Mouse (Mus musculus): ENCODE data around the gene Insr. TPM values are rescaled to one million over a fixed set of nuclear protein-coding genes. Genes with fewer than 3 reads are reported as not detected.

The Insr gene
- total RNA-seq, 1 experiment from 2014 or later: 32.2 TPM

- ATAC-seq (ENCODE audit: extremely low read depth, insufficient number of reproducible peaks, low FRiP score, poor library complexity, severe bottlenecking): no peak
Measured at GRCm38 (mm10) chr8:3243229-3243628, 36.2 kb downstream of the Insr start.

- no peak for ATAC-seq (ENCODE audit: extremely low read depth, insufficient number of reproducible peaks, low FRiP score, poor library complexity, severe bottlenecking)
Measured at GRCm38 (mm10) chr8:3240725-3241124, 38.7 kb downstream of the Insr start.

- ATAC-seq (ENCODE audit: extremely low read depth, insufficient number of reproducible peaks, low FRiP score, poor library complexity, severe bottlenecking): no peak
Measured at GRCm38 (mm10) chr8:3239641-3240040, 39.8 kb downstream of the Insr start.

GRCm38 (mm10) chr8:3238792-3239191 lies 40.6 kb downstream of the Insr start:
- ATAC-seq (ENCODE audit: extremely low read depth, insufficient number of reproducible peaks, low FRiP score, poor library complexity, severe bottlenecking): no peak

GRCm38 (mm10) chr8:3237319-3237718 lies 42.1 kb downstream of the Insr start:
- ATAC-seq (ENCODE audit: extremely low read depth, insufficient number of reproducible peaks, low FRiP score, poor library complexity, severe bottlenecking): no peak

GRCm38 (mm10) chr8:3236277-3236676 lies 43.1 kb downstream of the Insr start:
- no peak for ATAC-seq (ENCODE audit: extremely low read depth, insufficient number of reproducible peaks, low FRiP score, poor library complexity, severe bottlenecking)

GRCm38 (mm10) chr8:3234569-3234968 lies 44.8 kb downstream of the Insr start:
- no peak for ATAC-seq (ENCODE audit: extremely low read depth, insufficient number of reproducible peaks, low FRiP score, poor library complexity, severe bottlenecking)

- 0 out of 2 replicates have a peak, but pooled peaks have one; percentile 26 for ATAC-seq (ENCODE audit: extremely low read depth, insufficient number of reproducible peaks, low FRiP score, poor library complexity, severe bottlenecking)
Measured at GRCm38 (mm10) chr8:3232601-3233000, 46.8 kb downstream of the Insr start.

GRCm38 (mm10) chr8:3230118-3231060 lies 49.0 kb downstream of the Insr start:
- ATAC-seq (ENCODE audit: extremely low read depth, insufficient number of reproducible peaks, low FRiP score, poor library complexity, severe bottlenecking): no peak

GRCm38 (mm10) chr8:3227423-3227822 lies 52.0 kb downstream of the Insr start:
- ATAC-seq (ENCODE audit: extremely low read depth, insufficient number of reproducible peaks, low FRiP score, poor library complexity, severe bottlenecking): no peak

- no peak for ATAC-seq (ENCODE audit: extremely low read depth, insufficient number of reproducible peaks, low FRiP score, poor library complexity, severe bottlenecking)
Measured at GRCm38 (mm10) chr8:3225731-3226130, 53.7 kb downstream of the Insr start.

- ATAC-seq (ENCODE audit: extremely low read depth, insufficient number of reproducible peaks, low FRiP score, poor library complexity, severe bottlenecking): no peak
Measured at GRCm38 (mm10) chr8:3225184-3225583, 54.2 kb downstream of the Insr start.

GRCm38 (mm10) chr8:3222636-3222965 lies 56.8 kb downstream of the Insr start:
- ATAC-seq (ENCODE audit: extremely low read depth, insufficient number of reproducible peaks, low FRiP score, poor library complexity, severe bottlenecking): no peak

GRCm38 (mm10) chr8:3221960-3222635 lies 57.3 kb downstream of the Insr start:
- ATAC-seq (ENCODE audit: extremely low read depth, insufficient number of reproducible peaks, low FRiP score, poor library complexity, severe bottlenecking): no peak

GRCm38 (mm10) chr8:3221047-3221959 lies 58.1 kb downstream of the Insr start:
- peak; percentile 95 for ATAC-seq (ENCODE audit: extremely low read depth, insufficient number of reproducible peaks, low FRiP score, poor library complexity, severe bottlenecking)

- ATAC-seq (ENCODE audit: extremely low read depth, insufficient number of reproducible peaks, low FRiP score, poor library complexity, severe bottlenecking): no peak
Measured at GRCm38 (mm10) chr8:3220502-3220901, 58.9 kb downstream of the Insr start.

GRCm38 (mm10) chr8:3219921-3220411 lies 59.5 kb downstream of the Insr start:
- ATAC-seq (ENCODE audit: extremely low read depth, insufficient number of reproducible peaks, low FRiP score, poor library complexity, severe bottlenecking): no peak

- ATAC-seq (ENCODE audit: extremely low read depth, insufficient number of reproducible peaks, low FRiP score, poor library complexity, severe bottlenecking): no peak
Measured at GRCm38 (mm10) chr8:3219266-3219665, 60.2 kb downstream of the Insr start.

GRCm38 (mm10) chr8:3216541-3217092 lies 62.8 kb downstream of the Insr start:
- no peak for ATAC-seq (ENCODE audit: extremely low read depth, insufficient number of reproducible peaks, low FRiP score, poor library complexity, severe bottlenecking)
